Mouse (Mus musculus) embryo, embryonic 11 days (tissue): ENCODE results near the gene Prdx2.

Source experiments
- DNase-seq: peaks from one replicate; pipeline ENCODE4 v3.0.0-alpha.2; 2015

The Prdx2 gene

GRCm38 (mm10) chr8:84979599-84980421 is 10.4 kb downstream of the Prdx2 start:
- peak; percentile 91 for DNase-seq

GRCm38 (mm10) chr8:84980622-84981358 is 11.4 kb downstream of the Prdx2 start:
- DNase-seq = peak; percentile 45

DNA sequence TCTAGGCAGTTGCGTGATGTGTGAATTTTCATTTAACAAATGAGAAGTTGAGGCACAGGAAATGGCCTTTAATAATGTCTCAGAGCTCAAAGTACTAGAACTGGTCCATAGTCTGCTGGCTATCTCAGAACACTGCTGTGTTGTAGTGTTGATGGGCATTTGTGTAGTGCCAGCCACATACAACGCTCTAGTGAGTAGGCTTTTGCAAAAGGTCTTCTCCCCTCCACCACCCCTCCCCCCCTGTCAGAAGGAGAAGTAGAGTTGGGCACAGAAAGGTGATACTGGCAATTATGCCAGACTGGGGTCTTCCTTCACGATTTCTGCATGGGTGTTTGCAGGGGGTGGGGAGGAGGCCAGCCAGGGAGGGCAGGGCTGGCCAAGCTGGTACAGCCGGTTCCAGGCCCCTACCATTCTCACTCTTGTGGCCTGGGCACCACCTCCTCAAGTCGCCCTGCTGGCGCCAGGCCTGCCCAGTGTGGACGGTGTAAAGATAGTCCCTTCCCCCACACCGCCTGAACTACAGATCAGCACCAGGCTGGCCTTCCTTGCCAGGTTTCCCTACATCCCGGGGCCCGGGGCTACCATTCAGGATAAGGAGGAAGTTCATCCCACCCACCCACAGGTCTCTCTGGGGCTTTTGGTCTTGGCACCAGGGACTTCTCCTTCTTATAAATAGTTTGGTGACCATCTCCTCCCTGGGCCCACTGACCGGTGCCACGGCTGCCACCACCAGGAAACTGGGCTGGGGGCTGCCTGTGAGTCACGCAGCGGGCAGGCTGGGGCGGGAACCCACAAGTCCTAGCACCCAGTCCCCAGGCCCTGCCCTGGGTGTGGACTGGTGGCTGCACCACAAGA is 12.5 kb downstream of the Prdx2 start:
- no peak for DNase-seq

DNA sequence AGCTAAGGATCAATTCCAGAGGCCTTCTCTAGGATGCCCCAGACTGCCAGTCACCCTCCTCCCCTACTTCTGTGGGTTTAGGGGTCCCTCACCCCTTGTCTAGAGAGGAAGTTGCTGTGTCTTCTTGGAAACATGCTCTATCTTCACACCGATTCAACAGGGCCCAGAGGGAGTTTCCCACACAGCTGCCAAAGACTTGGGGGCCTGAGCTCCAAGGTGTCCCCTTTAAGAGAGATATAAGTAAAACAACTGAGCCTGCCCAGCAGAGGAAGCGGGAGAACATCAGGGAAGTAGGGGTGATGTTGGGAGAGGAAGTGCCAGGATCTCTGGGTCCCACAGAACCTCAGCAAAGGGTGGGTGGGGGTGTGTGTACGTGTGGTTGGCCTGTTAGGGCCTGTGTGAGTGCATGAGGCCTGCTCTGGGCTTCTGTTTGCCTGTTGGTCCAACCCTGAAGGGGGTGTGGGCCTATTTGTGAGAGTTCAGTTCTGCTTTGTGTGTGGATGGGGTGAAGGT is 13.2 kb downstream of the Prdx2 start:
- DNase-seq = no peak

DNA sequence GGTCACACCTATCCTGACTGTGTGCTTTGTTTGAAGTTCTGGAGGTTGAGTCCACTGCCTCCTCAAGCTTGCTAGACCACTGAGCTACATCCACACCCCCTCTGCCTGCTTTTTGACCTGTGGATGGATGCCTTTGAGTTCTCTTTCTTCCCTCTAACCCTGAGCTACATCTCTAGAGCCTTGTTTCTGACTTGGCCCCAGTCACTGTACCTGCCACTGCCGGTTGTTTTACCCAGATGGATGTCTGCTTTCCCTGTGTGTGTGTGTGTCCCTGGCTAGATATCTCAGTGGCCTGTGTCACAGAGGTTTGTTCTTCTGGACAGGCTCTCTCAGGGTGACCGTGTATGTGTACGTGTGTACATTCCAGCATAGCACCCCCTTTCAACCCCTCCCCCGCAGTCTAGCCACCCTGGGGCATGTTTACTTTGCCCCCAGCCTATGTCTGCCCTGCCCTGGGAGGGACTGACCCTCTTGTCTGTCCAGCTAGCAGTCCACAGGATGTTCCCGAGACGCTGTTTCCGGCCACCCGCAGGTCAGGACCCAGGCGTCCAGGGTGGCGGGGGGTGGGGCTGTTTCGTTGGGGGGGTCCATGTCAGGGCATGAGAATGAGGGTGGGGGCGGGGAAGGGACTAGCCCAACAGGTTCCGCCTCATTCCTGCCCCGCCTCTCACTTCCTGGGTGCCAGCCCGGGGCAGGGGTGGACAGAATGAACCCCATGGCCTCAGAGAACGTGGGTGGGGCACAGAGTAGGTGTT is 15.1 kb downstream of the Prdx2 start:
- DNase-seq = peak; percentile 20

DNA sequence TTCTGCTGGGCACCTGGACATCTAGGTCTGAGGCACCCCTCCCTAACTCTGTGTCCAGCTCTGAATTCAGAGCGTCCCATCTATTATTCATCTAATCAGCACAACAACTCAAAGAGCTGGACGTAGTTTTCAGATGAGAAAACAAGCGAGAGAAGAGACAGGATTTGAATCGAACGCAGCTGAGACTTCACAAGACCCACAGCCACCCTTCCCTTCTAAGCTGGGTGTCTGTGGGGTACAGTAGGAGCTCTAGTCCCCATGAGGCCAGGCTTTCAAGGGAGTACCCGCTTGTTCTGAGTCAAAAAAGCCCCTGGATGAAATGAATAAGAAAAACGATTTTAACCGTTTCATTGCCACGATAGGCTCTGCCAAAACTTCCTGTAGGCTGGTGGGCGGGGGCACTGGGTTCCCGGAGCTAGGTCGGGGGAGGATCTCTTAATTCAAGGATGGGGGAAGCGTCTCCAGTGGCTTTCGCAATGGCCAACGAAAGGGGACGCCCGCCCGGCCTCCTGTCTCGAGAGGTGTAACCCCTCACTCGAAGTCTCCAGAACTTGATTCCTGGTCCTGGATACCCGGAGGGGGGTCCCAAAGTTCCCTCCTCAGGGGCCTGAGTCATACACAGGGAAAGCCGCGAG is 15.8 kb downstream of the Prdx2 start:
- DNase-seq = peak; percentile 56

DNA sequence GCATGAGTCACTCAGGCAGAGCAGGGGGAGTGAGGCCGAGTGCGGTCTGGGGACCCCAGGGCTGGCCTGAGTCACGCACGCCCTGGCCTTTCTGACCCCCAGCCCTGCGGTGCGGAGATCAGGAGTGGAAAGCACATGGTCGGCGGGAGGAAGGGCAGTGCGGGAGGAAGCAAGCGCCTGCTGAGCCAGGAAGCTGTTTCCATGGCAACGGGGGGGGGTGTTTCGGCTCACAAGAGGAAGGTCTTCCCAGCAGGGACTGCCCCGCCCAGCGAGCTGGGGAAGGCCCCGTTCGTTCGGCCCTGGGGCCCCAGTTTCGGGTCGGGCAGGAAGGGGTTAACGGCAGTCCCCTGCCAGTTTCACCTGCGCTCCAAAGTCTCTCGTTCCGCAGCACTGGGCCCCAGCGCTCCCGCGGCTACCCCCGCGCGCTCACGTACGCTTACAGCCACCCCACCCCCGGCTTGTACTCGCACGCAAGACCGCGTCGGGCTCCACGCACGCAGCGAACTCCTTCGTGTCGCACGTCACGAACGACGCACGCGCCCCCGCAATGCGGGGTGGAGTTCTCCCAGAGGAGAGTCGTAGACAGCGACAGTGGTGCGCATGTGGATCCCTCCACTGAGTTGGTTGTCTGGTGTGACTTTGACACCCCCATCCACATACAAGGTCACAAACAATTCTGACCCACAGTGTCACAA is 16.4 kb downstream of the Prdx2 start:
- DNase-seq = peak; percentile 88

DNA sequence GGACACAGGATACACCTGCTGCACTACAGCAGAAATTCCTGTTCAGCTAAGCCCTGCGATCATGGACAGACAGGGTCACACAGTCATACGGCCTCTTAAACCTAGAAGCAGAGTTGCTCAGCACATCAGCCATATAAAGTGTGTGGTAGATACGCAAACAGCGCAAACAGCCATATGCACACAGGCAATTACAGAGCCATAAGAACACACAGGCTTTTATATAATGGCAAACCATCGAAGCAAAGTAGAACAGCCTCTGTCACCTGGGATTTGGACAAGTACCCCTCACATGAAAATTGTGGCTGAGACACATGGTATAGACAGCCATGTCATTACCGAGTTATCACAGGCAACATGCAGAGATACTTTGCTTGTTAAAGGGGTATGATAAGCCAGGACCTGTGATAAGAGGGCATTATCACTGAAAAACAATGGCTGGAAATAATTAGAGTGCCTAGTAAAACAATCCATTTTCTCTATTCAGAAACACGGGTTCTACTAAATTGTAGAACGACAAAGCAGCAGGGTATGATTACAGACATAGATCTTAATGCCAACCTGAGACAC is 17.1 kb downstream of the Prdx2 start:
- DNase-seq = no peak

GRCm38 (mm10) chr8:84987388-84987787 is 18.0 kb downstream of the Prdx2 start:
- no peak for DNase-seq

DNA sequence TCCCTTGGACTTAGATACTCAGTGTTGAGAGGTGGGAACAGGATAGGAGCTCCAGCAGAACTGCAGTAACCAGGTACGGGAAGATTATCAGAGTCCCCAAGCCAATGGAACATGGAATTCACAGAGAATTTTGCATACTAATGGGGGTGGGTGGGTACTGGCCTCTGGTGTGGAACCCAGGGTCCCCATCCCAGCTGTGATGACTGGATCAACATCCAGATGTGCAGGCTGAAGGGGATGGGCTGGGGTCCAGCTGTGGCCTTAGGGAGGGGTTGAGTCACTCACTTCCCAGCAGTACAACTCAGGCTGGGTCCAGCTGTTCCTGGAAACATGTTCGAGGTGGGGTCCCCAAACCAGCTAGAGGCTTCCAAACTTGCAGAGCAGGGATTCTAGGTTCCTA is 18.5 kb downstream of the Prdx2 start:
- DNase-seq = no peak

- peak; percentile 34 for DNase-seq
Observed at GRCm38 (mm10) chr8:84989311-84989731, 19.9 kb downstream of the Prdx2 start.

DNA sequence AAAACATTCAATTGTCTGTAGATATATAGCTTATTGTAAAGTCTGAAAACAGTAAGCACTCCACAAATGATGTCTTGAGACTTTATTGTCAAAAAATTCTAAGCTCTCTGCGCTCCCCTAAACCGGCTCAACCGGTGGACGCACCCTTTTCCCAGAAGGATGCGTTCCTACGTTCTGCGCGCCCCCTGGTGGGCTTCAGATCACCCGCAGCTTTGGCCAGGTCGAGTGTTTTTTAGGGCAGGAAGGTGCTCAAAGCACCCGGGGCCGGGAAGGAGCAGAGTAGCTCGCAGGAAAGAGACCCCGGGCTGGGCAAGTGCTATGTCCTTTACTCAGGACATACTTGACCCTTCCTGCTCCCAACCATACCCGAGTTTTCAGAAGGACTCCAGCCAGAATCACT is 20.4 kb downstream of the Prdx2 start:
- peak; percentile 95 for DNase-seq

DNA sequence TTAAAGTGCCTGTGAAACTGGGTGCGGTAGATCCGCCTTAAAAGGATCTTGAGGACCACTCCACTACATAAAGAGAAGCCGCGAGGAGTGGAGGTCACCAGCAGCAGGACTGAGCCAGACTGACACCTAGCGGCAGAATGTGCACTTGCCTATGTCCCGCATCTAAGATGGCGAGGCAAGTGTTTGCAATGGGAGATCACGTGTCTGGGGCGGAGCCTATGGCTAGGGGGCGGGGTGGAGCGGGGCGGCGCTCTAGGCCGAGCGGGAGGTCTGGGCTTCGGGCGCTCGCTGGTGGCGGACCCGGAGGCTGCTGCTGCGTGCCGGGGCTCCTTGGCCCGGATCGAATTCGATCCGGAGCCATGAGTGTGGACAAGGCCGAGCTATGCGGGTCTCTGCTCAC is 21.0 kb downstream of the Prdx2 start, which contains the start of gene Hook2:
Hook2 (plus strand) TSS at position 255 of the 400 bp plus-strand sequence.
- DNase-seq = peak; percentile 98

GRCm38 (mm10) chr8:84990836-84991235 is 21.4 kb downstream of the Prdx2 start:
- DNase-seq = peak; percentile 62

- no peak for DNase-seq
Observed at GRCm38 (mm10) chr8:84994375-84994774, 25.0 kb downstream of the Prdx2 start.

DNA sequence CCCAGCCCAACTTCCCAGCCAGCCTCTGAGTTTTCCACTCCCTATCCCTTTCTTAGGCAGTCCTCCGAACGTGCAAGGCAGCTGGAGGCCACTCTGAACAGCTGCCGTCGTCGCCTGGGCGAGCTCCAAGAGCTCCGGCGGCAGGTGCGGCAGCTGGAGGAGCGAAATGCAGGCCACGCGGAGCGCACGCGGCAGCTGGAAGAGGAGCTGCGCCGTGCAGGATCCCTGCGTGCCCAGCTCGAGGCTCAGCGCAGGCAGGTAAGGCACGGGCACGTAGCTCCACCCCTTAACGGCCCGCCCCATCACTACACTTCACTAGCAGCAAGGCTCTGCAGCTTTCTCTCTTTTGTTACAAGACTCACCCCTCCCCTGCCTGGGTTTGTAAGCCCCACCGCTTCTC is 26.3 kb downstream of the Prdx2 start:
- DNase-seq = peak; percentile 40

DNA sequence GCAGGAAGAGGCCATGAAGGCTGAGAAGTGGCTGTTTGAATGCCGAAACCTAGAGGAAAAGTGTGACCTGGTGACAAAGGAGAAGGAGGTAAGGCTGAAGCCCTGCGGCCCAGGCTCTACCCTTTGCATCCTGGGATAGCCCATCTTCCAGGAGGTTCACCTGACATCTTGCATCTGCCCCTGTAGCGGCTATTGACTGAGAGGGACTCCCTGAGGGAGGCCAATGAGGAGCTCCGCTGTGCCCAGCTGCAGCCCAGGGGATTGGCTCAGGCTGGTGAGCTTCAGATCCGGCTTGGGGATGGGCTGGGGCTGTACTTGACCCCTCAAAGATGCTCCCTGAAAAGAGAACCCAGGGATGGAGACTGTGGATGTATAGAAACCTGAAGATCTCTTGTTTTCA is 27.6 kb downstream of the Prdx2 start:
- no peak for DNase-seq

DNA sequence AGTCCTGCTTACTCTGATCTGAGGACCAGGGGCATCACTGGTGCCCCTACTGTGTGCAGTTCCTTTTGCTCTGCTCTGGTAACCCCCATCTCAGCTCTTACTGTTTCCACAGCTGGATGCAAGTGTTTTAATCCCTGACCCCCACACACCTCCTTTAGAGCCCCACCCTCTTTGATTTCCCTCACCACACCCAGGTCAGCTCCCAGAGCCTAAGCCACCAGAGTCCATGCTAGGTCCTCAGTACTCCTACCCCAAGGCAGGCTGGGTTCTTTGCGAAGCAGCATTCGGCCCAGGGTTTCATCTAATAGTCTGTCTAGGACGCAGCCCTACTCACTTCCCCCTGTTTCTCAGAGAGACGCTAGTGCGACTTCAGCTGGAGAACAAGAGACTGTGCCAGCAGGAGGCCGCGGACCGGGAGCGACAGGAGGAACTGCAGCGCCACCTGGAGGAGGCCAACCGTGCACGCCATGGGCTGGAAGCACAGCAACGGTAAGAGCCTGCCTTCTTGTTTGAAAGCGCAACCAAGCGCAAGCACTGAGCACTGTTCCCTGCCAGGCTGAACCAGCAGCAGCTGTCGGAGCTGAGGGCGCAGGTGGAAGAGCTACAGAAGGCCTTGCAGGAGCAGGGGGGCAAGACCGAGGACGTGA is 28.4 kb downstream of the Prdx2 start:
- peak; percentile 93 for DNase-seq

DNA sequence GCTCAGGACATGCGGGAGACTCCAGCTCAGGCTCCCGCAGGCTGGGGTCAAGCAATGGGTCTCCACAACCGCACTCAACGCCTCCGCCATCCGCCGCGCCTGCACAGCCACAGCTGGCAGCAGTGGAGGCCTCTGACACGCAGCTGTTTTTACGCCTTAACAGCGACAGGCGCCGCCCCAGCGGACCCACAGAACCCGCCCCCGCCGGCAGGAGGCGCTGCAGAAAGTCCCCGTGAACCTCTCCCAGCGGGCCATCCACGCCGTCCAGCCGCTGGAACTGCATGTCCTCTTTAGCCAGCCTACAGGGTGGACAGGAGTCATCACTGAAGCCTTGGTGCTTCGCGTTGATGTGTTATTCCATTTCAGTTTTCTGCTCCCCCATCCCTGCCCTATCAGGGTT is 38.3 kb downstream of the Prdx2 start:
- peak; percentile 32 for DNase-seq

- DNase-seq = peak; percentile 25
Observed at GRCm38 (mm10) chr8:85011242-85011641, 41.9 kb downstream of the Prdx2 start.
